In the genomic region with DNA sequence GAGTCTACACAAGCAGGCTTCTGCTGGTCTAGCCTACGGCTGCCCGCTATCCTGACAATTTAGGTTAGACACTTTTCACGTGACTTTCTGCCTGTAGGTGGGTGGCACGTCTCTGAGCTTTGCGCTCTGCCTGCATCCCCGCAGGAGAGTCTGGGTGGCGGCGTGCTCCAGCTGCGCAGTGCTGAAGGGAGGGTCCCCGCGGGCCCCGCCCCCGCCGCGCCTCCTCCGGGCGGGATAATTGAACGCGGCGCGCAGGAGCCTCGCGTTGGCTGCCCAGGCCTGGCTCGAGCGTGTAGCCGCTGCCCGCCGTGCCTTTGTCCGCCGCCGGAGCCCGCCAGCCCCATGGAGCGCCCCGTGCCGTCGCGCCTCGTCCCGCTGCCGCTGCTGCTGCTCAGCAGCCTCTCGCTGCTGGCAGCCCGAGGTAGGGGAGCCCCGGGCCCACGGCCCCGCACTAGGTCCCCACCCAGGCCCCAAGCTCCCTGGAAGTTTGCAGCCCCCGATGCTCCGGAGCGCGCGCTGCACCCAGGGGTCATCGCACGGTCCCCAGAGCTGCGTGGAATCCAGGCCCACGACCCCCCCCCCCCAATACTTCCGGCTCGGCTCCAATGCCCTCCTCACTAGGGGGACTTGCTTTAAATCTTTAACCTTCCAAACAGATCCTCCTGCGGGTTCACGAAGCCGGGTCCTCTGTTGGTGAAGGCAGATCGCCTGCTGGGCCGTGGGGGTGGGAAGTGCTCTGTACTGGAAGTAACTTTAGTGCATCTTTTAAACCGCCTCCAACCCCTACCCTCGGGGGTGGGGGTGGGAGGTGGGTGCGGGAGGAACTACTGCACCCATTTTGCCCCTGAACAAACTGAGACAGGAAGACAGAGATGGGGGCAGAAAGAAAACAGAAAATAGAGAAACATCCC, we compare ENCODE assay signal across 8 mouse cellular contexts. TPM values are rescaled to one million over a fixed set of nuclear protein-coding genes. Genes with fewer than 3 reads are reported as not detected.
DNase-seq lines count a peak whose midpoint lies in the region; ATAC-seq and TF ChIP-seq lines count a peak whose summit lies in the region.

A gene (plus strand): TSS at position 158 of the 911 bp plus-strand sequence.

- peak within 1 kb of the TSS; percentile 62 for H3K4me3 ChIP-seq in forebrain, embryonic 16.5 days (replicated peaks; ENCODE audit: low read length)
- peak within 1 kb of the TSS; percentile 51 for H3K4me3 ChIP-seq in heart, postnatal 0 days (ENCODE audit: low read depth, low read length)
- H3K4me3 ChIP-seq in liver, embryonic 13.5 days (replicated peaks) = peak within 1 kb of the TSS; percentile 57
- peak within 1 kb of the TSS; percentile 57 for H3K4me3 ChIP-seq in neural tube, embryonic 13.5 days

- H3K9me3 ChIP-seq in forebrain, embryonic 16.5 days (ENCODE audit: control insufficient read depth, low read length) = no peaks in the 10 kb centered on the region
- 0 out of 2 replicates have a peak, but pooled peaks cover 3% of the 10 kb centered on the region for H3K9me3 ChIP-seq in heart, postnatal 0 days (replicated peaks; ENCODE audit: control insufficient read depth, low read length)
- H3K9me3 ChIP-seq in liver, embryonic 13.5 days (replicated peaks) = 0 out of 2 replicates have a peak, but pooled peaks cover 7% of the 10 kb centered on the region
- H3K9me3 ChIP-seq in neural tube, embryonic 13.5 days = no peaks in the 10 kb centered on the region

- peak; percentile 90 for ATAC-seq in forebrain, embryonic 16.5 days
- peak; percentile 79 for ATAC-seq in heart, postnatal 0 days (ENCODE audit: insufficient read depth, low read depth)
- peak; percentile 71 for ATAC-seq in liver, embryonic 13.5 days (ENCODE audit: low read depth)
- ATAC-seq in neural tube, embryonic 13.5 days (ENCODE audit: low read depth) = peak; percentile 80

- H3K4me2 ChIP-seq in forebrain, embryonic 16.5 days (ENCODE audit: low read length) = peak within 1 kb of the TSS; percentile 79
- peak within 1 kb of the TSS; percentile 90 for H3K4me2 ChIP-seq in heart, postnatal 0 days (ENCODE audit: low read depth, low read length)
- peak within 1 kb of the TSS; percentile 71 for H3K4me2 ChIP-seq in liver, embryonic 13.5 days
- H3K4me2 ChIP-seq in neural tube, embryonic 13.5 days = peak within 1 kb of the TSS; percentile 91

- TF ChIP-seq CTCF in heart, postnatal 0 days (IDR thresholded peaks at IDR 0.05; ENCODE audit: low read depth) = no peak

- no peaks in the 10 kb centered on the region for H3K36me3 ChIP-seq in forebrain, embryonic 16.5 days (ENCODE audit: control insufficient read depth, insufficient read depth)
- no peaks in the 10 kb centered on the region for H3K36me3 ChIP-seq in heart, postnatal 0 days (replicated peaks; ENCODE audit: control insufficient read depth, insufficient read depth, low read length)
- H3K36me3 ChIP-seq in liver, embryonic 13.5 days = no peaks in the 10 kb centered on the region
- H3K36me3 ChIP-seq in neural tube, embryonic 13.5 days = no peaks in the 10 kb centered on the region

- no peaks in the 10 kb centered on the region for H3K27me3 ChIP-seq in forebrain, embryonic 16.5 days (replicated peaks; ENCODE audit: control insufficient read depth, insufficient read depth, low read length)
- H3K27me3 ChIP-seq in heart, postnatal 0 days (ENCODE audit: control insufficient read depth, insufficient read depth, low read length) = peaks cover 33% of the 10 kb centered on the region
- peaks cover 38% of the 10 kb centered on the region for H3K27me3 ChIP-seq in liver, embryonic 13.5 days
- 0 out of 2 replicates have a peak, but pooled peaks cover 11% of the 10 kb centered on the region for H3K27me3 ChIP-seq in neural tube, embryonic 13.5 days

- TF ChIP-seq EP300 in heart, postnatal 0 days (IDR thresholded peaks at IDR 0.05; ENCODE audit: low read depth) = no peak

- peaks cover 26% of the 10 kb centered on the region for H3K4me1 ChIP-seq in forebrain, embryonic 16.5 days (replicated peaks; ENCODE audit: control insufficient read depth, insufficient read depth, low read length)
- peaks cover 7% of the 10 kb centered on the region; the same call in 1 of the 2 replicates for H3K4me1 ChIP-seq in heart, postnatal 0 days (ENCODE audit: control insufficient read depth, insufficient read depth)
- peaks cover 24% of the 10 kb centered on the region for H3K4me1 ChIP-seq in liver, embryonic 13.5 days (replicated peaks)
- peaks cover 32% of the 10 kb centered on the region for H3K4me1 ChIP-seq in neural tube, embryonic 13.5 days (replicated peaks)

- WGBS in forebrain, embryonic 16.5 days = under 1% methylated on average over 60 of the region's 64 CpGs
- 2% methylated on average over 64 of the region's 64 CpGs for WGBS in heart, postnatal 0 days
- 1% methylated on average over 57 of the region's 64 CpGs for WGBS in liver, embryonic 13.5 days (ENCODE audit: insufficient replicate concordance)
- WGBS in neural tube, embryonic 13.5 days = under 1% methylated on average over 59 of the region's 64 CpGs

- H3K27ac ChIP-seq in forebrain, embryonic 16.5 days (ENCODE audit: low read length) = peak within 1 kb of the TSS; percentile 36; the same call in 1 of the 2 replicates
- H3K27ac ChIP-seq in heart, postnatal 0 days (ENCODE audit: low read depth) = no peak within 1 kb of the TSS
- no peak within 1 kb of the TSS for H3K27ac ChIP-seq in liver, embryonic 13.5 days
- peak within 1 kb of the TSS; percentile 83 for H3K27ac ChIP-seq in neural tube, embryonic 13.5 days (replicated peaks)

- H3K9ac ChIP-seq in forebrain, embryonic 16.5 days (replicated peaks; ENCODE audit: low read depth, low read length) = peak within 1 kb of the TSS; percentile 75
- H3K9ac ChIP-seq in heart, postnatal 0 days (replicated peaks; ENCODE audit: low read depth, low read length) = peak within 1 kb of the TSS; percentile 52; the same call in 1 of the 2 replicates
- peak within 1 kb of the TSS; percentile 52; the same call in 1 of the 2 replicates for H3K9ac ChIP-seq in liver, embryonic 13.5 days
- peak within 1 kb of the TSS; percentile 82 for H3K9ac ChIP-seq in neural tube, embryonic 13.5 days

- DNase-seq in 3T3-L1 (ENCODE audit: low read depth, low spot score) = peak; percentile 62
- peak; percentile 82 for DNase-seq in adrenal gland, postnatal 25 days
- DNase-seq in heart, postnatal 0 days (ENCODE audit: low spot score) = peak; percentile 70
- peak; percentile 61 to 84 for DNase-seq in kidney, postnatal 36 days
- DNase-seq in liver, embryonic 13.5 days = peak; percentile 19
- DNase-seq in thymus, postnatal 14 days = peak; percentile 81

RNA-seq across cellular contexts. Expression of the gene that starts here (rescaled TPM):
- total RNA-seq in adrenal gland, postnatal 25 days (2021) = 33.0 and 37.1 TPM in 2 replicates
- 50.9 and 55.5 TPM in 2 replicates for polyA plus RNA-seq in forebrain, embryonic 16.5 days (2015; fragmentation: Nextera tagmentation; extraction: Ambion mirVana)
- 81.1 and 85.9 TPM in 2 replicates for total RNA-seq in heart, postnatal 0 days (2014; rRNA removed; ENCODE audit: low replicate concordance)
- 52.9 and 62.6 TPM in 2 replicates for polyA plus RNA-seq in heart, postnatal 0 days (2015; fragmentation: Nextera tagmentation; extraction: Ambion mirVana)
- polyA plus RNA-seq in liver, embryonic 13.5 days (2015; fragmentation: Nextera tagmentation; extraction: Ambion mirVana) = 10.4 and 11.6 TPM in 2 replicates
- polyA plus RNA-seq in neural tube, embryonic 13.5 days (2015; fragmentation: Nextera tagmentation; extraction: Ambion mirVana) = 71.0 and 77.0 TPM in 2 replicates

Comparison
In these comparisons a context has a peak if more than half of its experiments do, and no peak if none do; other contexts are left out.
1. DNase-seq: peak in every context shown above with its lines; median percentile 82 in adrenal gland, postnatal 25 days; 81 in thymus, postnatal 14 days; 72 in kidney, postnatal 36 days; 70 in heart, postnatal 0 days; 62 in 3T3-L1; 19 in liver, embryonic 13.5 days.
2. H3K27ac ChIP-seq: peak in forebrain, embryonic 16.5 days (single experiment) and neural tube, embryonic 13.5 days (single experiment); none in heart, postnatal 0 days (single experiment) and liver, embryonic 13.5 days (single experiment).
3. Peak in every context shown above with its lines, with median percentiles within 50 percentile points of each other: ATAC-seq, H3K4me2 ChIP-seq, H3K4me3 ChIP-seq and H3K9ac ChIP-seq.